Mouse (Mus musculus): ENCODE data around the gene Eef1akmt3.
A peak's percentile ranks its signal among the peaks of the same experiment; 100 is the strongest.

Eef1akmt3 gene

DNA sequence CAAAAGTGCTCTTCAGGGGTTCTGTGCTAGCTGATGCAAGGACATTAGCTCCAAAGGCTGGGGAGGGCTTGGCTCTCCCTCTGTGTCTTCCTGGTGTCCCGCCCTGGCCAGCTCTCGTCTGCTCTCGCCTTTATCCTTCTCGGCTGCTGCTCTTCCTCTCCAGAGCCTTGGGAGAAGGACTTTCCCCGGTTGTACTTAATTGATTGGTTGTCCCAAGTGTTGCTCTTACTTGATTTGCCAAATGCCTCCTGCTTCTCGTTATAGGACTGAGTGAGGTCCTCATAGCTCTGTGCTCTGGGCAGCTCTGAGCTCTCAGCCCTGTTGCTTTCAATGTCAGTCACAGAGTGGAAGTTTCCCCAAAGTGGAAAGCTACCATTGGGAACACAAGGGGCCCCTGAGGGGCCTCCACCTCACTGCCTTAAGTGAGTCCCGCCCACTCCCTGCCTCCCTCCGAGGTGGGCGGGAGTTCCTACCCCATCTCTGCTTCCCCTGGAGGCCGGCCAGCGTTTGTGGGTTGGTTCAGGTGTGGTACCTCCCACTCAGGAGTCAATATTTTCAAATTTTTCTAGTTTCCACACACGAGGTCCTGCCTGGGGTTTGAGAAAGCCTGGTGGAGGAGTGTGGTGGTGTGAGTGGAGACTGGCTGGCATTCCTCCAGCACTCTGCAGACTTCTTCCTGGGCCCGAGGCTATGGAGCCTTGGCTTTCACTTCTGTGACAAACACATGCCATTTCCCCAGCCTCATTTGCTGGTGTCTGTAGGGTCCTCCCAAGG is 43.8 kb downstream of the Eef1akmt3 start:
- no peak for DNase-seq

GRCm38 (mm10) chr10:126993621-126994020 is 47.7 kb downstream of the Eef1akmt3 start:
- no peak for DNase-seq

- no peak for DNase-seq
These were observed 49.6 kb downstream of the Eef1akmt3 start for GRCm38 (mm10) chr10:126991676-126992075.

GRCm38 (mm10) chr10:126990313-126991056 is 50.8 kb downstream of the Eef1akmt3 start:
- DNase-seq, result peak; percentile 85

DNA sequence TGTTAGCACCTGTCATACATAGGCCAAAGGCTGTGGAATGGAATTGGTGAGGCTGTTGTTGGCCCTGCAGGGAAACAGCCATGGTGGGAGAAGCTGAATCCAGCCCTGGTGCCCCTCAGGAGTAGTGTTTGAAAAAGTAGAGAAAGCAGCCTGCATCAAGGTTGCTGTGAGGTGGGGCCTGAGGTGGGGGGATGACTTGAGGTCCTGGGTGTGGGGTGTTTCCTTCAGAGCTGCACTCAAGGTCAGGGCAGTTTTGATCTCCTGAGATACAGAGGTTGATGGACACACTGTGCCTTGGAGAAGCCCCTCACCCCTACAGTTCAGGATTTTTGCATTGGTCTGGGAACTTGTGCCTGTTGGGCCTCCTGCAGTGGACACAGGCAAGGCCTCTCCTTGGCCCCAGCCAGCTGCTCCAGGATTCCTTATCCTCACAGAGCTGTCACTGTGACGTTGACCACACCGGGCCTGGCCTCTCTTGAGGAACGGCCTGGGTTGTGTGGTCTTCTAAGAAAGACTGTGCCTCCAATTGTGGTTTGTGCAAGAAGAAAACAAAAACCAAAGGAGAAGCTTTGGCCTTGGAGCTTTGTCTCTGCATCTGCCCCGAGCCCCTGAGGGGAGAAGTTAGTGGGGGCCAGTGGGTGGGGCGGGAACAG is 52.7 kb downstream of the Eef1akmt3 start:
- no peak for DNase-seq

- no peak for DNase-seq
These were observed 53.9 kb downstream of the Eef1akmt3 start for GRCm38 (mm10) chr10:126987183-126988118.

DNA sequence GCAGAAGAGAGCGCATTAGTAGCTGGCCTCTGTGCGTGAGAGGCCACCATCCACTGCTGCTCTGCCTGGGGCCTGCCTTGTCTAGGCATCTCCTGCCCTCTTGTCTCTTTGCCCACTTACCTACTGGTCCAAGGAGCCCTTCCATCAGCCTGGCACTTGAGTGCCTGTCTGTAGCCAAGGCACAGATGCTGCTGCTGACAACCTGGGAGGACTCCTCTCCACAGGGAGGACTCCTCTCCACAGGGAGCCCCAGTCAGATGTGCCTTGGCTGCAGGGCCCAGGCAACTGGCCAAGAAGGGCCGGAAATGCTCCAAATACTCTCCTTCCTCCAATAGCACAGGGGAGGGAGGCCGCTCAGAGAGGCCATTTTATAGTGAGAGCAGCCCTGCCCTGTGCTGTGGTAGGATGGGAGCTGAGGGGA is 54.8 kb downstream of the Eef1akmt3 start:
- no peak for DNase-seq

GRCm38 (mm10) chr10:126985579-126985978 is 55.7 kb downstream of the Eef1akmt3 start:
- DNase-seq, result no peak

GRCm38 (mm10) chr10:126985127-126985526 is 56.2 kb downstream of the Eef1akmt3 start:
- DNase-seq, result no peak

DNA sequence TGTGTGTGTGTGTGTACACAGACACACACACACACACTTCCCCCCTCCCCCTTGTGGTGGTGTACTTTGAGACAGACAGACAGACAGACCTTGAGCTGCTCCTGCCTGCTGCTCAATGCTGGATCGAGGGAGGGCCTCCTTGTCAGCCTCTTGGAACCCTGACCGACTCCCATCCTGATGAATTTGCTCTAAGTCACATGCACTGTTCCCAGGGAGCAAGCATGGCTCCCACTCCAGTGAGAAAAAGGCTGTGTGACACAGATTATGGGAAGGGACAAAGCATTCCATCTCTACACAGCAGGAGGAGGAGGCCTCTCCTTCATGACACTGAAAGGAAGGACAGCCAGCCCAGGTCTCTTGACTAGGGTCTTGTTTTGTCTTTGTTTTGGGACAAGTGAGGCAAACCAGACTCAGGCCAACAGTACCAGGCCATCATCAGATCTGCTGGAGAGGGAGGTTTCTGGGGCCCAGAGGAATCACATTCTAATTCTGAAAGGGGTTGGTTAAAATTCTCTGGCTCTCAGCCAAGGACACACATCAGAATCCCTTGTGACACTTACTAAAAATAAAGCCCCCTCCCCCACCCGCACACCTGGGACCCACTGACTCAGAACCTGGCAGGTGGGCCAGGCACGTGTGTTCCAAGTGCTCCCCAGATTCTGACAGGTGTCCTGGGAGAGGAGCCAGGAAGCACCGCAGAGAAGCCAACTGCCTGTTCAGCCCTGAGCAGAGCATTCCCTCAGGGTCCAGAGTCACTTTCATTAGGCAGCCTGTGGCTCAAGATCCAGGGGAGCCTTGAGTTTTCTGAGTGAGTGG is 56.9 kb downstream of the Eef1akmt3 start:
- DNase-seq, result no peak

- DNase-seq, result no peak
These were observed 58.1 kb downstream of the Eef1akmt3 start for GRCm38 (mm10) chr10:126983193-126983725.

GRCm38 (mm10) chr10:126981746-126982145 is 59.6 kb downstream of the Eef1akmt3 start:
- DNase-seq, result no peak
